Mouse (Mus musculus) kidney, adult 18-20 months (tissue): ENCODE results near the gene Gnao1.
A peak's percentile ranks its signal among the peaks of the same experiment; 100 is the strongest.

ENCODE experiments used
- DNase-seq: peaks from one replicate; pipeline ENCODE4 v3.0.0; 2021

Gene Gnao1

DNA sequence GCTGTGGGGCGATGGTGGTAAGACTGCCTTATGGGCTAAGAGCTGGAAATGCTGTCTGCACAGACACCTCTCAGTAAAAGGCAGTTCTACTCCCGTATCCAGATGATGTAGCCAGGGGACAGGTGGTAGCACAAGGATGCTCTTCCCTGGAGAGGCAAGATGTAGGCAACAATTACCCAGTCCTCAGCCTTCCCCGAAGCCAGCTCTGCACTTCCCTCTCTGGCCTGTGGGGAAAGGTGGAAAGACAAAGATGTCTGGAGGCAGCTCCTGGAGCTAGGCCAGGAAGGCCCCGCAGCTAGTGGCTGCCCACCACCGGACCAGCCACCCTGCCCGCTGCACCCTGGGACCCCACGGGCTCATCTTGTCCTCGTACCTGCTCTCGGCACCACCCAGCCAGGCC lies 142.7 kb downstream of the Gnao1 start:
- no peak for DNase-seq

DNA sequence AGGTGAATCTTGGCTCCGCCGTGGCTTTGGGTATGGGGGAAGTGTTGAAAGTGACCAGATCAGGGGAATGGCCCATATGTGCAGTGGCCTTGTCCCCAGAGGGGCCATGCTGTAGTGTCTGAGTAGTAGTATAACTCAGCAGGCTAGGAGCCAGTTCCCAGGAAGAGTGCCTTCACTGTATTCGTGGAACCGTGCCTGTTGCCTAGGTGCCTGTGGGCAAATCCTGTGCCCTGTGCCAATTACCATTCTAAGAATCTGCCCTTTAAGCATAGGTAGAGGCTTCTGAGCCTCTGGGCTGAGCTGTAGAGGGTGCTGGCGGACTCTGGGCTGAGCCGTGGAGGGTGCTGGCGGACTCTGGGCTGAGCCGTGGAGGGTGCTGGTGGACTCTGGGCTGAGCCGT lies 148.6 kb downstream of the Gnao1 start:
- peak; percentile 33 for DNase-seq

DNA sequence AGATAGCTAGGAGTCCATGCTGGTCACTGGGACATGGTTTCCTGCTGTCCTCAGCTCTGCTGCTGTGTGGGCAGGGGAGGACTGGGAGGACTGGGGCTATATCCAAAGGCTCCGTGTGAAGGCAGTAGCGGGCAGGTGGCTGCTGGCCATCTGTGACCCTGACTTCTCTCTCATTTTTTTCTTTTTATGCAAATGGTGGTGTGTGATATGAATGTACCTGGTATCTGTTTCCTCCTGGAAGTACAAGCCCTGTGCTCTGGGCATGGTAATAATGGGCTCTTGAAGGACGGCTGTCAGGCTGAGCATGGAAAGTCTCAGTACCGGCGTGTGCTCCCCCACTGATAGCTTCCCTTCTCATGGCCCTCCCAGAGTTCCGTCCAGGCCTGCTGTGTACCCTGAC lies 151.1 kb downstream of the Gnao1 start:
- no peak for DNase-seq

DNA sequence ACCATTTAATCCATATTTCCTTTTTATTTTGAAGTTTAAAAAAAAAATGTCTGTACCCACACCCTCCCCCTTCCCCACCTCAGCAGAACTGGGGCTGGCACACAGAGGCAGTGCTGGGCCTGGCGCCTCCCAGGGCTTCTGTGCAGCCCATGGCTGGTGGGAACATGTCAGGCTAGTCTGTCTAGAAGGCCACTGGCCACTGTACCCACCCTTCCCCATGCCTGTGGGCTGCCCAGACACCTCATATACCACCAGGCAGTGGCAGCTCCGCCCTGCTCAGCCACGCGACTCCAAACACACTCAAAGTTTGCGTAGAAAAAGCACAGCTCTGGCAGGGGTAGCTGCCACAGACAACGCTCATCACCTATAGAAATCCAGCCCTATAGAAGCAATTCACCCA lies 158.5 kb downstream of the Gnao1 start:
- DNase-seq: no peak

DNA sequence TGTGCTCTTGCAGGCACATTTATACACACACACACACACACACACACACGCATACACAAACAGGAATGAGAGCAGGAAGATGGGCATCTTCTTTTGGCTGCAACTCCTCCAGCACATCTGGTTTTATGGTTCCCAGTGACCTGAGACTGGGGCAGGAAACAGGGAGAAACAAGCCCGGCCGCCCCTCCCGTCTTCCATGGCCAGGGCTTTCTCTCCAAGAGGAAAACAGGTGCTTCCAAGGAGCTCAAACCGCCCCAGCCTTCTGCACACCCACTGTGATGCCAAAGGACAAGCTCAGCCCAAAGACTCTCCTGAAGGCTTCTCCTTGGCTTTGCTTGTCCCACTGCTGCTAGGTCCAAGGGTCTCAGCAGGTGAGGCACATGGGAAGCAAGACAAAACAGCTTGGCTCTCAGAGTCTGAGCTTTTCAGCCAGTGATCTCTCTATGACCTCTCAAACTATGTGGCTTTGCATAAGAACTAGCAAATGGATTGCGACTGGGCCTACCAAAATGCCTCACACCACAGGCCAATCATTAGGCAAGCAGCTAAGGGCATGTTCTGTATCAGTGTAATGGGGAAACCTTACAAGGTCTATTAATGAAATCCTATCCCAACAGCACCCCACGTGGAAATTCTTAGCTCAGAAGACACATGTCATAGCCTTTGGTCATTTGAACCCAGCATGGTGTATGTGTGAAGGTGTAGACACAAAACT lies 160.0 kb downstream of the Gnao1 start:
- no peak for DNase-seq

DNA sequence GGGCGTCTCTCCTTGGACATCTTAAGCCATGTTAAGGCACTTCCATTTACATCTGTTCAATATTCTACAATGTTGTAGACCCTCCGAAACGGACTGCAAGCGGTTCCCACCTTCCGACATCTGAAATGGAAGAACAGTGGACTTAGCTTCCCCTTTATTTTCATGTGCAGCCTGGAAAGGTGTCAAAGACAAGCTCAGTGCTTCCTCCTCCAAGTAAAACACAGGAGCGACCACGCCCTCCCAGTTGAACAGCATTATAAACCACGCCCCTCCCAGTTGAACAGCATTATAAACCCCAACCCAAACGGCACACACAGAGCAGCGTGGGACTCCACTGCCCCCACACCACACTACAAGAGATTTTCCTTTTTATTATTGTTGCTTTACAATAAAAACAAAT lies 161.7 kb downstream of the Gnao1 start:
- no peak for DNase-seq

DNA sequence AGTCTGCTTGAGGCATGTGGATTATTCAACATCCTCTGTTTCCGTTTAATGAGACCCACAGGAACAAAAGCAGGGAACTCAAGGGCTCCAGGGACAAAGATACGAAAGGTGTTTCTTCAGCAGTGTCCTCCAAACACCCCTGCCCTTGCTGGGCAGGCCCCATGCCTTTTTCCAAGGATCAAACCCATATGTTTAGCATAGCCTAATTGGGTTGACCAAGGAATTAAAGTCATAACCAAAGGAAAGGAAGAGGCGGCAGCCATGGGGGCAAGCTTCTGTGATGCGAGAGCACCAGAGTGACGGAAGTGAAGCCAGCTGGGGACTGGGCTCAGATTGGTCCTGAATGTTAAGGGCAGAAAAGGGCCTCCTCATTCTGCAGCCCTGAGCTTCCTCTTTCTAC lies 162.4 kb downstream of the Gnao1 start:
- DNase-seq: no peak

DNA sequence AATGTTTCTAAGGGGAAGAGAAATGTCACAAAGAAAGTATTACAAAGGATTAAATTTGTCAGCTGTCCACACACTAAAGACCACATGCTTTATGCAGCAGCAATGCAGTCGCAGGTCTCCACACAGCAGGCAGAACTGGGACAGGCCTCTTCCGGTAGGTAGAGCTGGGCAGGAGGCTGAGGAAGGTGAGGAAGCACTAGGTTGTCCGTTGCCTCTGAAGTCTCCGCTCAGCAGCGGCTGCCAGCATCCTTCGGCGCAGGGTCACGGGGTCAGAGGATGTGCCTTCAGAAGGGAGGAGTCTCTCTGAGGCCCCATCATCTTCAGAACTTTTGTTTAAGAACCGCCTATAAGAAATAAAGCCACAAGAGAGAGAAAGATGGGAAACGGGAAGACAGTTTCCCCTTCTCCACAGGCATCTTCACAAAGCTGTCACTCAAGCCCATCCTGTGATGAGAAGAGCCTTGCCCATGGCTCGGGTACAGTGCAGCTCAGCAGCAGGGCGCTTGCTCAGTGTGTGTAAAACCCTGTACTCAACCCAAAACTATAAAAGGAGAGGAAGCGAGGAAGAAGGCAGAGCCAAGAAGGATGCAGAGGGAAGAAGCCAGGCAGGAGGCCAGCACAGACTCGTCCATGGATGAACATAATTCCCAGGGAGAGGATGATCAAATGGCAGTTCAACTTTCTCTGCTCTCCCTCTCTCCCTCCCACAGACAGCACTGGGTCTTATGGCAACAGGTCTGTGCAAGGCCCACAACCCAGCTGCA lies 163.4 kb downstream of the Gnao1 start:
- DNase-seq: no peak

DNA sequence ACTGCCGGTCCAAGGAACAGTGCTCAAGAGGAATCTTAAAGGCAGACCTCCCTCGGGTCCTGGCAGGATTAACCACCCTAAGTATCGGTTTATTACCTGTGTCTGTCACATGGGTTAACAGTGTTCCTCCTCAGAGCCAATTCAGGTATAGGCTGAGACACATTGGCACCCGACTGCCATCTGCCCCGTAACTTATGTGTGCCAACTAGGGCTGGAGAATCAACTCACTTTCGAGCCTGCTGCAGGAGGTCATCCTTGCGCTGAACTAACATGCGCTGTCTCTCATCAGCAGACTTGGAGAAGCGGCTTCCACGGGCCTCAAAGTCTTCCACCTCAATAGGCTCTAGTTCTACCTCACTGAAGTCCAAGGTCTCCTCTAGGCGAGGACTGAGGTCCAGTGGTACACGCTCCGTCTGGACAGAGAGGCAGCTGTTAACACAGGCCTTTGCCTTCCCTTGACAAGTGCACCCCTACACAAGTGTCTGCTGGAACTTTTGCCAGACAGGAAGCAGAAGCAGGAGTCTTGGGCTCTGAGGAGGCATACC lies 164.1 kb downstream of the Gnao1 start:
- DNase-seq: no peak

DNA sequence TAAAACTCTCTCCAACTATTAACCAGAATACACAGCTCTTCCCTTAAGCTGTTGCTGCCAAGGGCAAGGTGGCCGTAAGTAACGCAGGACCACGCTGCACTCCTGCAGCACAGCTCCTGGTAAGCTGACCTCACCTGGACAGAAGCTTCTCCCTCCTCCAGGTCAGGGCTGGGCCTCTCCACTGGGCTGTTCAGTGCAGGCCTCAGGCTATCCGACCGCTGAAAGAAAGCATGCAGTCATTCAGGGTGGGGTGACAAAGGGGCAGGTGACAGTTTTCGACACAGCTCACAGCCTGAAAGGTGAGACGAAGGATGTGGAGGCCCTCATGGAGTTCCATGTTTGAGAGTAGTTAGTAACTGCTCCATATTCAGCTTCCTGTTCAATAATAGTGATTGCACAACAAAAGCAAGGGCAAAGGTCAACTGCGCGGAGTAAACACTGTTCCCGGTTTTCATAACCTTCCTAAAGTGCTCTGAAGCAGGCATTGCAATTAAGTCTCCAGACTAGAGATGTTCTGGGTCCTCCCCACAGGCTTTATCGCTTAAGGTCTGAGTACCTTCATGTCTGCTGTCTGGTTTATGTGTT lies 164.9 kb downstream of the Gnao1 start:
- DNase-seq: peak; percentile 41

DNA sequence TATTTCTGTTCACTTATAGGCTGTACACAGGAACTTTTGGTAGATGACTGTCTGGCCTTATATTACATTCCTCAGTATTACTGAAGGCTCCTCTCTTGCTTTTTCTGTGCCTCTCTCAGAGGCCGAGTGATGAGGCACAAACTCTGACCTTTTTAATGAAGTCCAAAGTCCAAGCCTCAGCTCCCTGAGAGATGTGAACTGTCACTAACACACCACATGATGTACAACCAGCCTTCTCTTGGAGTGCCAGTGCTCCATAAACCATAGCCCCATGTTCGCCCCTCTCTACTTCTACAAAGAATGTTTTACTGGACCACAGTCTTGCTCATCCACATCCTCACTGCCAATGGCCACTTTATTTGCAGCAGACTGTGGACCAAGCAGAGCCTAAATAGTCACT lies 165.6 kb downstream of the Gnao1 start:
- DNase-seq: no peak

DNA sequence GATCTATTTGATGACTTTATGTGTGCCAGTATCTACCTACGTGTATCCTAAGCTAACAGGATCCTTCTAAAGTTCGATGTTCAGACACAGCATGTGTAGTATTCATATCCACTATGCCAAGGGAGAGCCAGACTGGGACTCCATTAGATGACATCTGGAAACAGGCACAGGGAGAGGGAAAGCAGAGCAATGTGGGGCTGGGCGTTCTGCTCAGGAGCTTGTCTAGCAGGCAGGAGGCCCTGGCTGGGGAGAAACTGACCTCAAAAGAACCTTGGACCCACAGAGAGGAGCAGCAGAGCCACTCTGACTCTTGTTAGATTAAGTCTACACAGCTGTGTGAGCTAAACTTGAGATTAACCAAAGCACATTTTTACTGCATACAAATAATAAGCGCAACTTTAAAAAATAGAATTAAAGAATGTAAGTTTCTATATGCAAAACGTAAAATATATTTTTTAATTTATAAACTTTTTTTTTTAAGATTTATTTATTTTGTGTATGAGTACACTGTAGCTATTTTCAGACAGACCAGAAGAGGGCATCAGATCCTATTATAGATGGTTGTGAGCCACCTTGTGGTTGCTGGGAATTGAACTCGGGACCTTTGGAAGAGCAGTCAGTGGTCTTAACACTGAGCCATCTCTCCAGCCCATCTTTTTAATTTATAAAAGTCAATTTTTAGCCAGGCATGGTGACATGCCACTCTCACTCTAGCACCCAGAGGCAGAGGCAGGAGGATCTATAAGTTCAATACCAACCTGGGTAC lies 166.9 kb downstream of the Gnao1 start:
- DNase-seq: no peak

DNA sequence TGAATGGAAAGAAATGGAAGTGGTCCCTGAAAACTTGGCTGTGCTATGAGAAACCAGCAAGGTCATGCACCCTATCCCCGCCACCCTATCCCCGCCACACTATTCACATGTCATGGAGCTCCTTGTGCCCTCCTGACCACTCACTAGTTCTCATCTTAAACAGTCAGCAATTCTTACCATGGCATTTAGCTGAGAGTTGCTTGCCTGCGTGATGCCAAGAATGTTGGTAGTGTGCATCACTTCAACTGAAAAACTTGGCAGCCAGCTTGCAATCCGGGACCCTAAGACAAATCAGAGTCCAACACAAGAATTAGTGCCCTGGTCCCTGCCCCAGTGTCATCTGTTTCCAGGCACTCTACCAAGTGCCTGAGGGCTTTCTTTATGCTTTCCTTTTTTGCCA lies 170.4 kb downstream of the Gnao1 start:
- peak; percentile 19 for DNase-seq

DNA sequence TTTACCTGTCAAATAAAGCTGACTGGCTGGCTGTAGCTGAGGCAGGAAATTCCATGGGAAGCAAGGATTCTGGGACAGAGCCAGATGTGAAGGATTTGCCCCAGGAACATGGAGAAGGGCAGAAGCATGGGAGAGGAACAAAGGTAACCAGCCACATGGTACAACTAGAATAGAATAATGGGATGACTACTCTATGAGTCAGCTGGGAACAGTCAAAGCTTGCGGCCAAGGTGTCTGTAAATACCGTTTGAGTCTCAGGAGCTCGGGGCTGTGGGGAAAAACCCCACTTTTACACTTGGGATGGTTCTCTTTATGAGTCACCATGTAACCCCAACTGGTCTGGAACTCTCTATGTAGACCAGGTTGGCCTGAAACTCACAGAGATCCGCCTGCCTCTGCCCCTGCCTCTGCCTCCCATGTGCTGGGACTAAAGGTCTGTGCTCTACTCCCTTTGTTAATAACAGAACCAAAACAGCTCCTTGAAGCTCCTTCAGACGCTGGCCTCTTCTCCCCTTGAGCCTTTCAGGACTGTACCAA lies 172.0 kb downstream of the Gnao1 start:
- no peak for DNase-seq

DNA sequence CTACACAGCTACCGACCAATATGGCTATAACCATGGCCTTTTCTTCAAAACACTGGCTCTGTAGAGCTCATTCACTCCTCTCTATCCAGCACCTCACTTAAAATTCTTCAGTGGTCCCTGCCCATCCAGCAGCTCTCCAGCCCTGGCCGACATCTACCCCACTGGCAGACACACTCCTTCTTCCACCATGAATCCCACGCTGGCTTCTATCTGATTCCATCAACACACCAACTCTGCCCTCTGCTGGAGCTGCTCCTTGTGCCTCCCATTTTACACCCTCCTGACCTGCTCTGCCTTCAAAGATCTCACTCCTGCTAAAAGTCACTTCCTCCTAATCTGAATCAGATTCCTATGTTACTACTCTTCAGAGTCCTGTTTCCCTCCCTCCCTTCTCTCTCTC lies 174.1 kb downstream of the Gnao1 start:
- DNase-seq: no peak

DNA sequence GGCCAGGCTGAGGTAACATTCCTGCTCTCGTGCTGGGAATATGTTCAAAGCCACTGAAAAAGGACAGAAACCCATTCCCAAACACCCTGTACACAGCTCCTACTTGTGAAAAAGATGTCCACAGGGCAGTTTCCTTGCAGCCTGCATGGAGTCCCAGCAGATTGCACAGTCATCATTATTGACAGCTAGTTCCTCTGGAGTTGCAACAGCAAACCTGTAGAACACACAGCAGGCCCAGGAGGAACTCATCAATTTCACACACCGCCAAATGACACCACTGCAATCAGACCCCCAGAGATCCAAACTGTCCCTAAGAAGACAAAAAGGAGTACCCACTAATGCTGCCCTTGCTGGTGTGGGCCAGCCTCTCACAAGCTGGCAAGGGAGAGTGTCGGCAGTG lies 175.0 kb downstream of the Gnao1 start:
- DNase-seq: no peak

DNA sequence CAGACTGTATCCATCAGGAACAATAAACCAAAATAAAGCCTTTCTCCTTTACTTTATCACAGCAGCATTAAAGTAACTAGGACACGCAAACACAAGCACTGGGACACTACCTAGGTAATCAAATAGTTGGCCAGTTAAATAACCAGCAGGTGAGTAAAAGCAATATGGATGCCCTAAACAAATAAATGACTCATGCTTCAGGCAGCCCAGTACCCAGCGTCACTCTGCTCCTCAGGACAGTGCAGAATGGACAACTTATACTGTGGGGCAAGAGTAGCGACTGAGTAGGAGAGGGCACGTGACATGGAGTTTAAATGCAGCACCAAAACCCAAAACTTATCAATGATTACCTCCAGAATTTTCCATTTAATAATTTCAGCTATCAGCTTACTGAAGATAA lies 180.0 kb downstream of the Gnao1 start:
- DNase-seq: no peak

DNA sequence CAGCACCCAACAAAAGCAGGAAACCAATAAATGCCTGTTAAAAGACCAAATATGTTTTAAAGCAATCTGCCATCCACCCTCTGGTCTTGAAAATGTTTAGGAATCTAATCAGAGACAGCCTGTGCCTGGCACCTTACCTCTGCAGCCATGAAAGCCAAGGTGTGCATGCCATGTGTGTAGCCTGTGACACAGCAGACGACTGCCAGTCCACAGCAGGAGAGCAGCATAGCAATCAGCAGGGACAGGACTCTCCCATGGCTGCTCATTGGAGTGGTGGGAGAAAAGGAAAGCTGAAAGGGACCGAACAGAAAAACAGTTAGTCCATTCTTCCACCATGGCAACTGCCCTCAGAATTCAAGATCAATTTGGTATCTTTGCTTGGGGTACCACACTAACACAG lies 189.2 kb downstream of the Gnao1 start:
- no peak for DNase-seq

DNA sequence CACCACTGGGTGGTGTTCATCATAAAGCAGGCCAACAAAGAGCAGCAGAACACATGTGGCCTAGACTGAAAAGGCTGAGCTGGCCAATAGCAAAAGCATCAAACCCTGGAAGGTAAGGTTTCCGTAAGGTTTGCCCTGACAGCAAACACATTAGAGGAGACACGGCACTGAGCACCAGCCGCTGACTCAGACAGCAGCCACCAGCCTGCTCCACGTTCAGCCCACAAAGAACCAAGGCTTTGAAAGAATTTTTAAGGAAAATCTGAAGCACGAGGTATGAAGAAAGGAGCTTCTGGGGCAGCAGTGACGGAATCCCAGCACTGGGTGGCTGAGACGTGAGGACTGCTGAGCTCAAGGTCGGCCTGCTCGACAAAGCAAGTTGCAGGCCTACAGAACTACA lies 194.4 kb downstream of the Gnao1 start:
- no peak for DNase-seq

DNA sequence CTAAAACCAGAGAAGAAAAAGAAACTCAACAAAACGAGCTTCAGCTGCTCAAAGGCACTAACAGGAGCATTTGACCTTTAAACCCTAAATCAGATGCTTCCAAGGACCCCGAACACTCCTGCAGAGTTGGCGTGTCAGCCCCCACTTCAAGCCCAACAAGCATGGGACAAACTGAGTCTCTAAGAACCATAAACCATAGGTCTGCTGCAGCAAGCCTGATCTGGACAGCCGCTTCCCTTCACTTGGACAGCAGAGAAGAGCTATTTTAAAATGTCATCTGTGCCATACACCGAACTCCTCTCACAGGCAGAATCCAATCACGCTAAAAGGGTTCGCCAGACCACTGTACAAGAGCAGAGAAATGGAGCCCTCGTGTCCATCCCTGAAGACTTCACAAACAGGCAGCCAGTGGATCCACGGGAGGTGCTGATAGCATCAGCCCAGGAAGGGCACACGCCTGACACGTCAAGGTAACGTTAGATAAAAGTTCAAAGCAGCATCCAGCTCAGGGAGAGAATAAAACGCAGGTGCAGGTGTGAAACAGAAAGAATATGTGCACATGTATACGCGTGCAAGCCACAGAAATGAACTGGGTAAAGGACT lies 199.6 kb downstream of the Gnao1 start:
- peak; percentile 18 for DNase-seq

DNA sequence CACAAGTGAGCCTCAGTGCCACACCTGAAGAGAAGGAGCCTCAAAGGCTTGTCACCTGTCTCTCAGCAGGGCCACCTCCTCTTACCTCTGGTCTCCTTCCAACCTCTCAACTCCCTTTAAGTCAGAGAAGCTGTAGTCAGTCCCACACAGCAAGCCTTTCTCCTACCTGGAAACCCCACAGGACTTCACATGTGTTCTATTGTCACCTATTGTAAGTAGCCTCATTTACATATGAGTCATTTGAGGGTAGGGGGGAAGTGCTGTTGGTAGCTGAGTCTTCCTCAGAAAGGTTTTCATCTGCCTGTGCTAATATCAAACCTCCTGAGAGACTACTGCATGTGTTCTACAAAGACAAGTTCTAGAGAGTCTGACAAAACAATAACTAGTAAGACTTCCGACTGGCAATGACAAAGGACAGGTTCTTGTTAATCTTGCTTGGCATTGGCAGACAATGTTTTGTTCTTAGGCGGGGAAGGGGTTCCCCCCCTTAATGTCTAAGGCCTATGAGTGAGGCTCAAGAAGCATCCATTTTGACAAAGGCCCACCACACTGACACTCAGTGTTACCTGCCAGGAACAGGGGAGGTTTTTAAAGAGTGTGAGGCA lies 200.4 kb downstream of the Gnao1 start:
- peak; percentile 12 for DNase-seq
